Mouse (Mus musculus) ovary, postnatal 36 days (tissue): Measurements from ENCODE around the gene Fto.

Source experiments
- DNase-seq: peaks from one replicate; pipeline ENCODE4 v3.0.0; 2022; ENCODE audit warnings: low spot score, mixed read lengths

Gene Fto

DNA sequence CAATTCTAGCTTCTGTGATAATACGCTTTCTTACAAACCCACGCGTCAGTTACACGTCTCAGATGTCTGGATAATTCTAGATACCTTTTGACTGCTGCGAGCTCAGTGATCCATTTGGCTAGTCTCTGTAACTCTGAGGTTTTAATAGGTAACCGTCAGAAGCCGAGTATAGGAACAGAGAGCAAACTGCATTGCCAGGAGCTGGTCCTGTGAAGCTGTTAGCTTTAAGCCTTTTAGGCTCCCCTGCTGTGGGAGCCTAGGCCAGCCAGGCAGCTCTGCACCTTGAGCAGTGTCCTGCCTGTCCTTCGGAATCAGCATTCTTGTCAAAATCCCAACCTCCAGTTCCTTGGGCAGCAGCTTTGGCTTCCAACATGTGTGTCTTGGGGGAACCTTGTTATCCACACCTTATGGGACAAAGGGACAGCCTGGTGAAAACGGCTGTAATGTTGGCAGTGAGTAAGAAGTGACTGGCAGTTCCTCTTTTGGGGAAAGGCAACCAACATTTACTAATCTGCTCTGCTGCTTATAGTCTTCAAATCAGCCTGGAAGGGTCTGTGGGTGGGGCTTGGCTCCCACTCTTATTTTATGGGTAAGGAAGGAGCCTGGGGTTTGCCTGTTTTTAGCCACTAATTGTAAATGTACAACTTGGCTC, 77.2 kb downstream of the Fto start:
- no peak for DNase-seq

DNA sequence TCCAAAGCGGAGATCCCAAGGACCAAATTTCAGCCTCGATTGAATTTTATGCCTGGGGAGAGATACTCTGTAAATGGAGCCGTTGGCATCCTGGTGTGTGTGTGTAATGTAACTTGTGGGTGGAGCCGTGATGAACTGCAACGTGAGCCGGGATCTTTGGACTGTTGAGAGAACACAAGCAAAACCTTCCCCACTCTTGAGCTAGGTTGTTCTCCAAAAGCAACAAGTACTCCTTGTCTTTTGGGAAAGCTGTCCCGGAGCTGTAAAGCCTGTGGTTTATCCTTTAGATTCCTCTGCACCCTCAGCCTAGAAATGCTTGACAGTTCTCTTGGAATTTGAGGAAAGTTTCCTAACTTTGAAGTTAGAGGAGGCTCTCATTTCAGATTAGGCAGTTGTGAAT, 78.9 kb downstream of the Fto start:
- DNase-seq = no peak

DNA sequence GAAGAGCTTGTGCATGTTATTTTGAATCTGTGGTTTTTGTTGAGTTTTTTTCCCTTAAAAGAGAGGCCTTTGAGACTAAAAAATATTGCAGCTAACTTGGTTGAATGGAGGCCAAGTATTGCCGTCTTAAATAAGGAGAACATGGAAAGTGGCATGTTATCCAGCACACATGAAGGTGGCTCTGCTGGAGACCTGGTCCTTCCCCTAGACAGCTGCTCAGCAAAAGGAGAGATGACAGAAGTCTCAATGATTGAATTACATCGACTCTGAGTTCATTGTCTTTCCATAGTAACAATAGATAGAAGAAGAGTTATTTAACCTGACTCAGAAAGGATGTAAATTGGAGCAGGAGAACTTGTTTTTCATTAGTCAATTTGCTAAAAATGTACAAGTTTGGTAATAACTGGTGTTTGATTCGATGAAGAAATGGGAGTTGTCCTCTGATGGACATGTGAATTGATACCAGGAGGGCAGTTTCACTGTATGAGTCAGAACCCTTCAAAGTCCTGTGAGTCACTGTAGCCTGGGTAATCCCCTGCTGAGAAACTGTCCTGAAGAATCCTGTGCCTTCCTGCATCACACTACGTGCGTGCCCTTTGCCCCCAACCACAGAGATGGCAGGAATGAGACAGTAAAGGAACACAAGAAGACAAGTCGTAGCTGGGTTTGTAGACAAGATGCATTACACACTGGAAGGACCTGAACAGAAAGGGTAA, 82.2 kb downstream of the Fto start:
- DNase-seq = no peak

DNA sequence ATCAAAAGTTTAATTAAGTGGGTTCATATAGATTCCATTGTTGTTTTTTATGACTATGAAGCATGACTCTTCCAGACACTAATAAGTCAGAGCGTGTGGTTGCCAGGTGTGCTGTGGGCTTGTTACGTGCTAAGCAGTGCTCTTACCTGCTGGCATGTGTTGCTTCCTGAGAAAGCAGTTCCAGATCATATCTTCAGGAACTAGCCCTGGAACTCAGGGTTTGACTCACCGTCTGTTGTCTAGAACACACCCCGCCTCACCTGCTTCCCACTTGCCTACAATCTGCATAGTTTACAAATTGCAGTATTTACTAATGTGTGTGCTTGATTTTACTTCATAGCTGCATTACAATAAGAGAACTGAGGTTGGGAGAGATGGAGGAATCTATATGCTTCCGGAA, 84.7 kb downstream of the Fto start:
- no peak for DNase-seq

DNA sequence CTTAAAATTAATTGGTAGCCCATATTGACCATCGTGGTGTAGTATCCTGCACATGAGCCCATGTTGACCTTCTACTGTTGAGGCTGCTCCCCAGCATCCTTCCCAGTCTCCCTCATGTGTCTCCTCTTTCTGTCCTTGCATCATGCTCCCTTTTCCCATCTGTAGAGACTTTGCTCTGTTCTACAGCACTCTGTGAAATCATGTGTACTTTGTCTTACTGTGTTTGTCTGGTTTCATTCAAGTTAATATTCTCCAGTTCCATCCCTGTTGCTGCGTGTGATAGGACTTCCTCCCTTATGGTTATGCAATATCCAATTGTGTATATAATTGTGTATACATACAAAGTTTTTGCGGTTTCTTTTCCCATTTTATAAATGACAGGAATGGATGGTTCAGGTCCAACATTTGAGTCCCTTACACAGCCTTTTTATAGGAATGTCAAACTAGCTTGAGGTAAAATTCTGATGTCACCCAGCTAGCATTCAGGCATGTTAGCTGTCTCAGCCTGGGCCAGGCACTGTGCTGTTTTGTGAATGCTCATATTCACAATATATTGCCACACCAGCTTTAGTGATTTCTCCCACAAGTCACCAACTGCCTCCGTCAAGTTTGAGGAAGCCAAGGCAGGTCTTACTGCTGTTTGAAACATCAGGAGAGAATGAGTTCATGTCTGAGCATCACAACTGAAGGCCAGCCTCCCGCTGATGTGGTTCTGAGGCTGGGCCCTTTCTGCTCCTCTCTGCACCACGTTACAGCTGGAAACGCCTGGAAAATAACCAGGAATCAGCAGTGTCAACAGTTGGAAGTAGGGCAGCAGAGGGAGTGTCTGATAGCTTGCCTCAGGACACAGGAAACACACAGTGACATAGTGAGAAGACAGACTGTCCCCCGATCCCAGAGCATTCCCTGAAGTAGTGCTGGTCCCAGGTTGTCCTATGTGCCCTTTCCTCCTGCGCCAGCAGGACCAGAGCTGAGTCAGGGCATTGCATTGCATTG, 90.0 kb downstream of the Fto start:
- DNase-seq = no peak

DNA sequence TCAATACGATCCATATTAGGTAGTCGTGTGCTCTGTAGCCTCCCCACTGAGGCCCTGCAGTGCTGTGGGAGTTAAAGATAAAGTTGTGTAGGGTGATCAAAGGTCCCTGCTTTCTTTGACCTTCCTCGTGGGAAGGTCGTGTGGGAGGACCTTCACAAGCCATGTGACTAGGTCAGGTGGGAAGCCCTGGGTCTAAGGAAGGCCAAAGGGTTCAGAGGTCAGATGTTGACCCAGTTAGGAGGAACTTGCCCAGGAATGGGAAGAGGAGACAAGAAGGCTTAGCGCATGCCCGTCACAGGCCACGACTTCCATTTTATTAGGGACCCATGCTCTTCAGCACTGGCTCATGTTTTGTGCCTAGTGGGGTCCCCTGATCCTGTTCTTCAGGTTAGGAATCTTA, 91.0 kb downstream of the Fto start:
- no peak for DNase-seq

DNA sequence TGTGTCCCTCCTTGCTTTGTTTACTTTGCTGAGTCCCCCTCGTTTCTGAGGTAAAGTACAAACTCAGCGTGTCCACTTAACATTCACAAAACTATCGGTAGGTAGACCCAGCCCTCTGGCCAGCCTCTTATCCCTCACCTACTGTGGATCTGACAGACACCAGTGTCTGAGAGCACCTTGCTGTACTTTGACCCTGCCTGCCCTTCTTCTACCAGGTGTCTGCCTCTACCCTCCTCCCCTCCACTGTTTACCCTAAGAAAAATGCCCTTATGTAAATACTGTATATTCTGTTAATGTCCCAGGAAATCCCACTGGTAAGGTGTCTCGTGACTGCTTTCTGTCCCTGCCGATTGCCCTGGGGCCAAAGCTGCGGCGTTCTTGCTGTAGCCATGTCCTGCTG, 91.8 kb downstream of the Fto start:
- no peak for DNase-seq

DNA sequence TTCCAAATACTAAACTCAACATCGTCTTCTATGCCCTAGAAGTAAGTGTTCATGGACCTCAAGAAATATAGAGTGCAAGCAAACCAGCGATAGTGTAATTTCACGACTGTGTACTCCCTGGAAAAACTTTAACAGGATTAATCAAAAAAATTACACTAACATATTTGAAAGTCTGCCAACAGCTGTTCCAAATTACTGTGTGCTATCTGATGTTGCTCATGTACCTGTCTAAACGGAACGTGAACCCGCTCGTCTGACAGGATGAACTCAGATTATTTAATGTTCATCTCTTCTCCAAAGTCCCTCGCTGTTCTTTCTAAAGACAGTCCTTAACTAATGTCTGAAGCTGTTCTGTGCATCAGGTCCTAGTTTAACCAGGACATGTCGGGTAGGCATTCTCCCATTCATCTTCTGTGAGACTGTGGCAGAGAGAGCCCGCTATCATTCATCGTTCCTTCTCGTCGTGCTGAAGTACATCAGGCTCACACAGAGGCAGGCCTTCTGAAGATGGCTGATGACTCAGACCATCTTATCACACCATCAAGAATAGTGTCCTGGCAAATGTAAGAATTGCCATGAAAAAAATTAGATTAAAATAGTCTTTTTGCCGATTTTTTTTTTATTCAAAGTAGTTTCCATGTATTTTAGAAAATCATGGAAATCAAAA, 93.4 kb downstream of the Fto start:
- no peak for DNase-seq

DNA sequence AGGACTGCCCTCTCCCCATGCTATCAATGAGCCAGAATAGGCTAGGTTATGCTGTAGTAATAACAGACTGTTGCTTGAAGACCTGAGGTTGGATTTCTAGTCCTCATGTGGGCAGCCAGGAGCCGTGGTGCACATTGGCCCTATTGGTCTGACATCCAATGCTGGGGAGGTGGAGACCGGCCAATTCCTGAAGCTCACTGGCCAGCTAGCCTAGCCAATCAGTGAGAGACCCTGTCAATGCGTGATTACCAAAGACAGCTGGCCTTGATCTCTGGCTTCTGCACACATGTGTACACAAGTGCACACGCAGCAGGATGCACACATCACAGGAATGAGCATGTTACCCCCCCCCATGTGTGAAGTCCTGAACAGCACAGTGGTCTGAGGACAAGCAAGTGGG, 94.6 kb downstream of the Fto start:
- no peak for DNase-seq

DNA sequence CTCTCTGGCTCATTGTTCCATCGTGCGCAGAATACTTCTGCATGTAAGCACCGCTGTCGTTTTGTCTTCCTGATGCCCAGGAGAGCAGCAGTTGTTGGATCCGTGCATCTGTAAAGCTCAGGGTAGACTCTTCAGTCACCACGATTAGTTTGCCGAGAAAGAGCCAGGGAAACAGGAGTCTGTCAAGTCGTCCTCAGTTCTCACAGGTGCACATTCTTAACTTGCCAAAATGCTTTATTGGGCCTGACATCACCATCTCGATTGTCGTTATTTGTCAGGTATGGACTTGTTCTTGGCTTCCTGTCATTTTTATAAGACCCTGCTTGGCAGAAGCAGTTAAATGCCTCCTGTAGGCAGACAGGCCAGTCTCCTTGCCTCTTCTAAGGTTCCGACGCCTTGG, 96.7 kb downstream of the Fto start:
- DNase-seq = no peak

DNA sequence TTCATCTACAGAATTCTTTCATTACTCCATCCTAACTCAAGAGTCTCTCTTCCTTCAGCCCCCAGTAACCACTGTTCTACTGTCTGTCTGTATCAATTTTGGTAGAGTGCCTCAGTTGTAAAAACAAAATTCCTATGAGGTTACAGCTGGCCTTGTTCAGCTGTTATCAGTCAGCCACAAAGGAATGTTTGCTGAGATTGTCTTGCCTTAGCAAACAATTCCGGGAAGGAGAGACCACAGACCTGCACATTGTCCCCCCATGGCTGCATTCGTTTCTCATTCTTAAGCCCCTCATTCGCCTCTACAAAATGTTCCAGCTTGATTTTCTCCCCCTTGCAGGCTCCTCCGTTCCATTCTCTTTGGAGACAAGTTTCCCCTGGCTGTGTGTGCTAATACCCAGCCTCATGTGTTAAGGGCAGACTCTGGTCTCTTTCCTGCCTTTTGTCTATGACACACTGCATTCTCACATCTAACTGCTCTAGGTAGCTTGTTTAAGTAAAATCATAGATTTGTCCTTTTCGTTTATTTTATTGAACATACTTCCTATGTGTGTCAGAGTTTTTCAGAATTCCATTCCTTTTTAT, 111.3 kb downstream of the Fto start:
- DNase-seq = no peak

DNA sequence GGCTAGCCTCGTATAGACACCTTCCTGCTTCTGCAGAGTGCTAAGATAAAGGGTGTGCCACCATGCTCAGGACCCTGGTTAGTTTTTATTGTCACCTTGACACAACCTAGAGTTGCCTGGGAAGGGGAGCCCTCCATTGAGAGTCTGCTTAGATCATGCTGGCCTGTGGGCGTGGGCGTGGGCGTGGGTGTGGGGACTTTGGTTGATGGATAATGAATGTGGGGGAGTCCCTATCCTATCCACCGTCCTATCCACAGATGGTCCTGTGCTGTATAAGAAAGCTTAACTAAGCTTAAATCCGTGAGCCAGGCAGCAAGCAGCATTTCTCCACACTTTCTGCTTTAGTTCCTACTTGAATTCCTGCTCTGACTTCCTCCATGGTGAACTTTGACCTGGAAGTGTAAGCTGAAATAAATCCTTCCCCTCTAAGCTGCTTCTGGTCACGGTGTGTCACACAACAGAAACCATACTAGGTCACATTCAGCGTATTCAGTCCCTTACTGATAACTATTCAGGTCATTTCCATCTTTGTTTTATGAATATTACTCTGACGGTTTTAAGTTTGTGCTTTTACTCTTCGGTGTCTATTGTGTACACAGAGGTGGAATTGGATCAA, 112.0 kb downstream of the Fto start:
- no peak for DNase-seq

DNA sequence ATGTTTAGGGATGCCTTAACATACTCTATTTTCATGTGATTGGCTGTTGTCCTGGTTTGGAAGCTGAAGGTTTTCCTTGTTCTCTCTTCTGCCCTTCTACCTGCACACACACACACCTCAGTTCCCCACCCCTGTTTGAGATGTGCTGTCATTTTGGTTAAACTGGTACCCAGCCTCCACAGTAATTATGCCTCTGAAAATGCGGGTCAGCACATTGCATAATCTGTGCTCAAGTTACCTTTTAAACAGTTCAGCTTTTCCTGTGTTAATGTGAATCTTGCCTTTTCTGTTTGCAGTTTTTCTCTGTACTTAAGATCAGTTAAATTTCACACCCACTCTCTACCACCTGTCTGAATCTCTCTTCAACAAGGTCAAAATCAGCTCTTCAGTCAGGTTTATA, 113.2 kb downstream of the Fto start:
- DNase-seq = no peak

DNA sequence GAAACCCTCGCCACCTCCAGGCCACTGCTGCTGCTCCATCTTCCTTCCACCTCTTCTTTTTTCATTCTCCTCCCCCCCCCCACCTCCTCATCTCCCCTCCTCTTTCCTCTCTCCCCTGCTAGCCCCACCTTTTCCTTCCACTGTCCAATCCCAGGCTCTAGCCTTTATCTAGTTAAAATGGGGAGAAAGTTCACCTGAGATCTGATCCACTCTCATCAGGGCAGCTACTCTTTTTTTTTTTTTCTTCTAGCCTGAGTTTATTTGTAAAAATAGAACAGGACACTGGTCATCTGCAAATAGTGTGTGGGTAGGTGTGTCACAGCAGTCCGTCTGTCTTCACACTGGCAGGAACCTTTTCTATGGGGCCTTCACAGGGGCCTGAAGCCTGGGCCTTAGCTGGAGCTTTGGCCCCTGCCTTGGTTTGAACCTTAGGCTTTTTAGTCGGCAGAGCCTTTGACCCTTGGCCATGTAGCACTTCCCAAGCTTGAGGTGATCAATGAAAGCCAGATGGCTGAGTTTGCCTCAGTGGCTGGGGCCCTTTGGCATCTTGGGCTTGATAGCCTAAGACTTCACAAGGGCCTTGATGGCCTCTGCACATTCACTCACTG, 117.1 kb downstream of the Fto start:
- DNase-seq = no peak

DNA sequence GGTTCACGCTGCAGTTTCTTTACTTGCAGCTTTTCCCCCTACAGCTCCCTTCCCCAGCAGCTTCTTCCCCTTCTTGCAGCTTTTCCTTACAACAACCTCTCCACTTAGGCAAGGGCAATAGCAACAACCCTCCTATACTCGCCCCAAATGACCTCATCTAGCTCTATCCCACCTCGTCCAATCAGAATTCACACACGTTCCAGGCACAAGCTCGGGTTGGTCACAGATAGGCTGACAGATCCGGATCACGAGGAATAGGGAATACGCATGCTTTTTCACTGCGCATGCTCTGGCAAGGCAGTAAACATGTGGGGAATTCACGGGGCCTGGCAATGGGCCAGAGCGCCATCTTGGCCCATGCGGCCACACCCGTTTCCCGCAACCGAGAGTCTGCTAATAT, 122.7 kb downstream of the Fto start:
- no peak for DNase-seq

DNA sequence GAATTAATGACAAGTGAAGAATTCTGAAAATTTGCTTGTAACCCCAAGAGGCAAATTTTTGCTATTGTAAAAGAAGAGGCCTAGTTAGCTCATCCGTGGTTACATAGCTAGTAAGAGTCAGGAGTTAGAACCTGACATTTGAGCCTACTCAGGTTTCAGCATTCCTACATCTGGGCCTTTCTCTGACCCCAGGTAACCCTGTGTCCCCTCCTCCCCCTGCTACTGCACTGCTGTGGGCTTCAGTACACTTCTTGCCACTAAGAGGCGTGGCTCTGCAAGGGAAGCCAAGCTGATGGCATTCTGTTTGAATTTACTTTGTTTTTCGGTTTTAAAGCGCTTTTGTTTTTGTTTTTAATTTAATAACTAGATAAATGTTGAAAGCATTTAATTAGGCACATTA, 130.6 kb downstream of the Fto start:
- no peak for DNase-seq

DNA sequence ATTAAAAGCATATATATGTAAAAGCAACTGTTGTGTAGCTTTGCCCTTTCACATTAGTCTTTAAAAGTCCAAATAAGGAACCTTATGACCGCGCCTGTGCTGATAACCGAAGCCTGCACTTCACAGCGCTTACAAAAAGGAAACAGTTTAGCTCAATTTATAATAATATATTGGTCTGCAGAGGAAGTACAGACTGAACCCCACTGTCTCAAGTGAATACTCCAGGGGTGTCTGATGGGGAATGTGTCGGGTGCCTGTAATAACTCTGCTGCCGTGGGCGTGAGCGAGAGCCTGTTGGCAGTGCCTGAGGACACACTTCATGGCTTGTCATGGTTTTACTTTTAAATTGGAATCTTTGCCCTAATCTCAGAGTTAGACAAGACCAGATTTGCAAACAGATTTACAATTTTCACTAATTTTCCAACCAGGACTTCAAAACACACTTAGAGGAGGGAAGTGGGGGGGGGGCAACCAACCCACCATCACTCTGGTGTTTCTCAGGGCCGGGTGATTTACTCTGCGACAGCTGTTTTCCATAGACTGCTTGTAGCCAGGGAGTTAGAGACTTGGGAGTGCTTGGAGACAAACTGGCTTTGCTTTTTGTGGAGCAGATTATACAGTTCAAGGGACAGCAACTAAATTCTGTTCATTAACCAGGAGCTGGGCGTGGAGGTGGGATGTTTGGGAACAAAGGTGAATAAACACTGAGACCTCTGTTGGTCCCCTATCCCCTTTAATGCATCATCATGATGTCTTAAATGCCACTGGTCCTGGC, 131.5 kb downstream of the Fto start:
- DNase-seq = no peak

DNA sequence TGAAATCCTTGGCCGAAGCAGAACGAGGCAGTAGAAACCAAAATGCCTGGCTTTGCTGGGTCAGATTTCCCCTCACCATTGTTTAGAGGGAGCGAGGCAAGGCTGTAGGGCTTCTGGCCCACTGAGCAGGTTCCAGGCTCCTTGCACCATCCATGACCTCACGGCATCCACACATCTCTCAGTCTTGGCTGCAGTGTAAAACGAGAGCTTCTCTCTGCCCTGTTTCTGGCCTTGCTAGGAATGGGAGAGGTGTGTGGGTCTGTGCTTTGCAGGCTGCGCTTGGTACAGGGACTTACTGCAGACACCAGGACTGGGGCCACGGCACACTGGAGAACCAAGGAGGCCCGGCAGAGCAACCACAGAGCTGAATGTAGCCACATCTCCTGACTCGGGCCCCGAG, 132.2 kb downstream of the Fto start:
- no peak for DNase-seq

DNA sequence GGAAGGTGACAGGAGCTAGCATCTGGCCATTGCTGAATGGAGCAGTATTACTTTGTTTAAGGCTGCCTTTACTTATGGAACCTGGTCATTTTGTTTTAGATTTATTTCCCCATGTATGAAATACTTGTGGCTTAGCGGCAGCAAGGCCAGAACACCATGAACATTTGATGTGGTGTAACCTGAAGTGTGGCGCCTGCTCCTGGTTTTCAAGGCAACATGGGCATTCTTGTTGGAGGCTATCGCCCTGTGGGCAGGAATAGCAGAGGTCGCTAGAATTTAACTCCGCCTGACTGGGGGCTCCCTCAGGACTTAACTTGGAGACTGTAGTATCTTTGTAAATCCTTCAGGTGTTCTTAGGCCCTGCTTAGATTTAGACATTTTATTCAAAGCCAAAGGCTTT, 132.7 kb downstream of the Fto start:
- no peak for DNase-seq

DNA sequence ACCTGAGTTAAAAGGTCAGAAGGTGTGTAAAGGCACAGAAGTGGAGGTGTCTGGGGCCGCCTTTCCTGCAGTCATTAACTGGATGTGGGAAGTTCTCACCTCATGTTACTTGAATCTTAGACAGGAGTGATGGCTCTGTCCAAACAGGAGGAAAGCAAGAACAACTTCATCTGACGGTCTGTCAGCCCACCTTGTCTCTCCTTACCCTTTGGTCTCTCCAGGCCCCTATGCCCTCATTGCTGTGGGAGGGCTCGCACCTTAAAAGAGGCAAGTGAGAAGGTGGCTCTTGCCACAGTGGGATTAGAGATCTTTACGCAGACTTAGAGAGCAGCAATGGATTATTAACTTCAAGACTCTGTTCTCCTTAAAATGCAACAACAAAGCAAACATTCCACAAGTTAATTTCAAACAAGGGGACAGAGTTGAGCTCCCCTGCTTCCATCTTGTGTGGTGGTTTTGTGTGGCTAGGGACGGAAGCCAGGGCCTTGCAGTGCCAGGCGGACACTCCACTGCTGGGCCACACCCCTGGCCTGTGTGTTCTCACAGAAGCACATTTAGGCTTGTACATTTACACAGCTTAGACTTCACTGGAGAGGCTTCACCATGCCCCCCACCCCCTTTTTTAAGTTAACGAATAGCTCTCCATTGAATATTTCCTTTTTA, 135.5 kb downstream of the Fto start:
- DNase-seq = no peak
